Mouse (Mus musculus): Measurements from ENCODE around the gene Peli2.

The Peli2 gene

GRCm38 (mm10) chr14:48124816-48125215 lies 4.2 kb downstream of the Peli2 start:
- DNase-seq (ENCODE audit: inconsistent age in 2 of 2, low spot score in 1 of 2), result no peak

GRCm38 (mm10) chr14:48125971-48126370 lies 5.3 kb downstream of the Peli2 start:
- no peak for DNase-seq (ENCODE audit: inconsistent age in 2 of 2, low spot score in 1 of 2)

GRCm38 (mm10) chr14:48126931-48127330 lies 6.3 kb downstream of the Peli2 start:
- no peak for DNase-seq (ENCODE audit: inconsistent age in 2 of 2, low spot score in 1 of 2)

- no peak for DNase-seq (ENCODE audit: inconsistent age in 2 of 2, low spot score in 1 of 2)
Observed at GRCm38 (mm10) chr14:48127609-48128185, 7.1 kb downstream of the Peli2 start.

GRCm38 (mm10) chr14:48128701-48129100 lies 8.1 kb downstream of the Peli2 start:
- no peak for DNase-seq (ENCODE audit: inconsistent age in 2 of 2, low spot score in 1 of 2)

- no peak for DNase-seq (ENCODE audit: inconsistent age in 2 of 2, low spot score in 1 of 2)
Observed at GRCm38 (mm10) chr14:48130021-48130420, 9.4 kb downstream of the Peli2 start.

GRCm38 (mm10) chr14:48130761-48131575 lies 10.3 kb downstream of the Peli2 start:
- no peak for DNase-seq (ENCODE audit: inconsistent age in 2 of 2, low spot score in 1 of 2)

- peak; percentile 84 to 91 for DNase-seq (ENCODE audit: inconsistent age in 2 of 2, low spot score in 1 of 2)
Observed at GRCm38 (mm10) chr14:48131576-48131922, 10.9 kb downstream of the Peli2 start.

GRCm38 (mm10) chr14:48132241-48132640 lies 11.6 kb downstream of the Peli2 start:
- DNase-seq (ENCODE audit: inconsistent age in 2 of 2, low spot score in 1 of 2), result peak in 1 of 2 experiments; percentile 50

GRCm38 (mm10) chr14:48132865-48133802 lies 12.5 kb downstream of the Peli2 start:
- DNase-seq (ENCODE audit: inconsistent age in 2 of 2, low spot score in 1 of 2), result peak; percentile 33 to 56

- DNase-seq (ENCODE audit: inconsistent age in 2 of 2, low spot score in 1 of 2), result peak; percentile 44 to 75
Observed at GRCm38 (mm10) chr14:48134344-48134743, 13.7 kb downstream of the Peli2 start.

GRCm38 (mm10) chr14:48135816-48136345 lies 15.3 kb downstream of the Peli2 start:
- no peak for DNase-seq (ENCODE audit: inconsistent age in 2 of 2, low spot score in 1 of 2)

- DNase-seq (ENCODE audit: inconsistent age in 2 of 2, low spot score in 1 of 2), result peak in 1 of 2 experiments; percentile 38
Observed at GRCm38 (mm10) chr14:48137731-48138130, 17.1 kb downstream of the Peli2 start.

- peak; percentile 35 to 67 for DNase-seq (ENCODE audit: inconsistent age in 2 of 2, low spot score in 1 of 2)
Observed at GRCm38 (mm10) chr14:48138138-48138537, 17.5 kb downstream of the Peli2 start.

GRCm38 (mm10) chr14:48139409-48139808 lies 18.8 kb downstream of the Peli2 start:
- no peak for DNase-seq (ENCODE audit: inconsistent age in 2 of 2, low spot score in 1 of 2)

GRCm38 (mm10) chr14:48141694-48142093 lies 21.1 kb downstream of the Peli2 start:
- DNase-seq (ENCODE audit: inconsistent age in 2 of 2, low spot score in 1 of 2), result no peak

GRCm38 (mm10) chr14:48142696-48143095 lies 22.1 kb downstream of the Peli2 start:
- DNase-seq (ENCODE audit: inconsistent age in 2 of 2, low spot score in 1 of 2), result no peak

- DNase-seq (ENCODE audit: inconsistent age in 2 of 2, low spot score in 1 of 2), result no peak
Observed at GRCm38 (mm10) chr14:48143141-48143540, 22.5 kb downstream of the Peli2 start.

GRCm38 (mm10) chr14:48144330-48144729 lies 23.7 kb downstream of the Peli2 start:
- DNase-seq (ENCODE audit: inconsistent age in 2 of 2, low spot score in 1 of 2), result no peak

GRCm38 (mm10) chr14:48147688-48148087 lies 27.1 kb downstream of the Peli2 start:
- DNase-seq (ENCODE audit: inconsistent age in 2 of 2, low spot score in 1 of 2), result peak; percentile 47 to 83

- no peak for DNase-seq (ENCODE audit: inconsistent age in 2 of 2, low spot score in 1 of 2)
Observed at GRCm38 (mm10) chr14:48148615-48149014, 28.0 kb downstream of the Peli2 start.
